Mouse (Mus musculus) gastrocnemius, postnatal 4 days (tissue): ENCODE measurements around the gene Pth1r. TPM values are rescaled to one million over a fixed set of nuclear protein-coding genes. Genes with fewer than 3 reads are reported as not detected.
A peak's percentile ranks its signal among the peaks of the same experiment; 100 is the strongest.

ENCODE experiments used
- DNase-seq, 2 experiments: peaks; one replicate each; pipeline ENCODE4 v3.0.0; 2021 to 2022; ENCODE audit warnings: low spot score in 2 of 2, mixed read lengths in 2 of 2
- total RNA-seq, 2 experiments: library from RNA; stranded (reverse); gene quantifications; 2 replicates each; pipeline ENCODE4 v1.2.3; 2021

Gene Pth1r
- total RNA-seq, 2 experiments from 2014 or later: 11.8 to 13.4 TPM

DNA sequence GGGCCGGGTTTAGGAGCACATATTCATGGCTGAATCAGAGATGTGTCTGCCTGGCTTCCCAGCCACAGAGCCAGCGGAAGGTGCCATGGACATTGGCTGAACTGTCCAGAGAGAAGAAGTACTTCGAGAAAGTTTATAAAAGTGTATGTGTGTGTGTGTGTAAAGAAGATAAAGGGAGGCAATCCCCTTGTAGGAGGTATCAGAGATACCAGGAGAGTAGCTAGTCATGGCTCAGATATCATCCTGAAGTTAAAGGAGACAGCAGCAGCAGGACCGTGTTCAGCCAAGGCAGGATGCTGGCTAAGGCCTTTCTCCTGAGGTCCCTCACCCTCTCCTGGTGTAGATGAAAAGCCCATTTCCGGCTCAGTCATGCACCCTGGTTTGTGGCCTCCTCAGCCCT, 4.5 kb upstream of the Pth1r start:
- DNase-seq: no peak

DNA sequence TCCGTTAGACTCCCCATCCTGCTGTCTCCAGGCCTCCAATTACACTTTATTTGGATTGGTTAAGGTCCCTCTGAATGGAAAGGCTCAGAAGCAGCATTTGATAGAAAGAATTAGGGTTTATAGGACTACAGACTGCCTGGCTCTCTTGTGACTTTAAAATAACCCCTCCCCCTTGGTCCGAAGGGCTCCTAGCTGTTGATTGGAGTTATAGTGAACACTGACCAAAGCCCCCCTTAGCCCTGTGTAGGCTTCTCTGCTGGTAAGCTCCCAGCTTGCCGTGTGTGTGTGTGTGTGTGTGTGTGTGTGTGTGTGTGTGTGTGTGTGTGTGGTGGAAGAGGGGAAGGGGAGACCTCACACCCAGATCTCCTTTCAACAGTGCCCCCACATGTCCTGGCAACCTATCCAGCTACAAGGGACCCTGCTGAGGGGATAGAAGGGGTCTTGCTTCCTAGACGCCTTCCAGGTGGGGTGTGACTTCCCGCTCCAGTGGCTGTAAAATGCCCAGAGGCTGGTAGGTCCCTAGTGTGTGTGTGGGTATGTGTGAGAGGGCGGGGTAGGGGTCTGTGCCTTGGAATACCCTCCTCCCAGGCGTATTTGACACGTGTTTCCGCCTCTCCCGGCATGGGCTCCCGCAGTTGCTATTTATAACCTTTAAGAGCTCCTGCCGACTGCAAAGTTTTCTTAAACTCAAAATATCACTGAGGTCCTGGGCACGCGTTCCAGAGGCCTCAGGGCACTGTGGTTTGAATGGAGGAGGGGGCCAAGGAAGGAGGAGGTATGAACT, 3.7 kb upstream of the Pth1r start:
- DNase-seq: no peak

DNA sequence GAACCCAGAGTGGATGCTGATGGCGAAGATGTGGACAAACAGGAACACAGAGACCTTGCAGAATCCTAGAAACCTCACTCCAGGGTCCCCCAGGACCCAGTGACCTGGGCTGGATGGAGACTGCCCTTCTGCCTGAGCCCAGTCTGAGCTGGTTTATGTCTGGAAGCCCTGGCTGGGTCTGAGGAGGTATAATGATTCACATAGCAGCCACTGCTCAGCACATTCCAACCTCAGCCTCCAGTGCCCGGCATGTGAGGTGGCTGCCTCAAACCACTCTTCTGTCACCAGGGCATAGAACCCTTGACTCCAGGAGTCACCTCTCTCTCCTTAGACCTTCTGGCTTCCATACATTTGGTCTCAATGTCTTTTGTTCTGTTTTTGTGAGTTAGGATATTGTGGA, 1.5 kb upstream of the Pth1r start:
- DNase-seq: no peak

DNA sequence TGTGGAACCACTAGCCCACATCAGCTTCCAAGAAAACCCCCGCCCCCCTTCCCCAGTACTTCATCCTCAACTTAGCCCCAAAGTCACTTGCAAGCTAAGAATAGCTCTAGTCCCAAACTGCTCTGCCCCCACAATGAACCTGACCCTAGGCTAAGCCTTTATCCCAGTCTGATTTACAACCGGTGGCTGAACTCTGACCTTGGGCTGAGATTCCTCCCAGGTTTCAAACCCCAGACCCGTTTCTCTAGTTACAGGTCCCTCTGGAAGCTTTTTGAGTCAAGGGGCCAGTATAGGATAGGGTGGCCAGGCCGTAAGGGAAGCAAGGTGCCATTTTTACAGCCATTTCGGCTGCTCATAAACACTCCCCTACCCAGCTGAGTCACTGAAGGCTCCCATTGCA, 707 bp downstream of the Pth1r start:
- no peak for DNase-seq

DNA sequence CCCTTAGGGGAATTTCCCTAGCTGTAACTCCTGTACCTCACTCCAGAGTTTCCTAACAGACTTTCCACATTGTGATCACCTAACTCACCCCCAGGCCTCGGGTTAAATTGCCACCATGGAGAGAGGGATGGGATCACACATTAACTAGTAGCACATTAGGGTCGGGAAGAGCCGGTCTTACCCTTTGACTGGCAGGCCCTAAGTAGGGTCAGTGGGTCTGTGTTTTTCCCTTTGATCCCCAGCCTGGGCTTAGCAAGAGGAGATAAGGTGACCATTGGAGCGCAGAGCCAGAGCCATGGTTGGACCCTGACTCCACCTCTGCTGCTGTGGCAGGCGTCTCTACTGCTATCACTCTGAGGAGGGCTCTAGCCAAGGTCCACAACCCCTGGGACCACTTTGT, 1.2 kb downstream of the Pth1r start:
- no peak for DNase-seq

DNA sequence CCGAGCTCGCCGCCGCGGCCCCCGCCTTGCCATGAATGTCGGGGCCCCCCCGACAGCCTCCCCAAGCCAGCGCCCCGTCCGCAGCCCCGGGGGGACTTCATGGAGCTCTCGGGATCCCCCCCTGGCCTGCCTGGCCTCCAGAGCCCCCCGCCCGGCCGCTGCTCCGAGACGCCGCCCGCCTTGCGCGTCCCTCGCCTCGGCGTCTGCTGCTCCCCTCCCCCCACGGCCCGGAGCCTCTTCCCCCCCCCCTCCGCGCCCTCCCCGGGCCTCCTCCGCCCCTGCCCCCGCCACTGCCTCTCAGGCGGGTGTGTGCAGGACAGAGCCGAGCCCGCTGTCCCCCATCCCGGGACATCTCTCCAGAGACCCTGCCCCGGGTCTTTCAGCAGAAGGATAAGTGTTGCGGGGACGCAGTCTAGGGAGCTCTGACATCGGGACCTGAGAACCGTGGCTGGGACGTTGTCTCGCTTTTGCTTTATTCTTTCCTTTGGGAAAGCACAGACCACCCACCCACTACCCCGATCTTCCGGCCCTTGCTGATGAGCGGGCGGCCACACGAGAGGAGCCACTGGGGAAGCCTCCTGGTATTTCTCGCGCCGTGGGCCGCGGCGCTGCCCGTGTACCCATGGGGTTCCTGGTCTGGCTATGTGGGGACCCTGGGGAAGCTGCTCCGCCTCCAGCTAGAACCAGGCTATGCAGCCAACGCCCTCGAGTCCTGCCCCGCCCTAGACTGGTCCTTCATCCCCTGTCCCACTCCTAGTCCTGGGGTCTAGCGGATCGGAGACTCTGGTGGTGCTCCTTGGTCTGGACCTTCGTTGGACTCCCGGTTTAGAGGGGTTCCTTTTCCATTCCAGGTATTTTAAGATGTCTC, 3.3 kb downstream of the Pth1r start:
- peak; percentile 44 to 62 for DNase-seq

DNA sequence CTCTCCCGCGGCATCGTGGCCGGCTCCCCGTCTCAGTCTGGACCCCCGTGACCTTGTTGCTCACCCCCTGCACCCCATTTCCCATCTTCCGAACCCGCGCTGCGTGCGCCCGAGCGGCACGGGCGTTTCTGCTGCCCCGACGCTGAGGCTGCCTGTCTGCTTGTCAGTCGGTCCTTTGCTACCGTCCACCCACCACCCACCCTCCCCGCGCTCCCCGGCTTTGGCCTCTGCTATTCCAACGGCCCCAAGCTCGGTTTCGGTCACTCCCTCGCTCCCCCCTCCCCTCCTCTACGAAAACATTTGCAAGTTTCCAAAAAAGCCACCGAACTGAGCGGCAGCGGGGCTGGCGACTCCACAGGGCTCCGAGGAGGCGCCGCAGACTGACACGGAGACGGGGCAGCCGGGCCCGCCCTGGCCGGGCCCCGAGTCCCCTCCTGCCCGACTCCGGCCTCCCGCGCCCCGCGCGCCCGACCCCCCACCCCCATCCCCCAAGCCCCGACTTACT, 3.9 kb downstream of the Pth1r start:
- DNase-seq: peak in 1 of 2 experiments; percentile 57

DNA sequence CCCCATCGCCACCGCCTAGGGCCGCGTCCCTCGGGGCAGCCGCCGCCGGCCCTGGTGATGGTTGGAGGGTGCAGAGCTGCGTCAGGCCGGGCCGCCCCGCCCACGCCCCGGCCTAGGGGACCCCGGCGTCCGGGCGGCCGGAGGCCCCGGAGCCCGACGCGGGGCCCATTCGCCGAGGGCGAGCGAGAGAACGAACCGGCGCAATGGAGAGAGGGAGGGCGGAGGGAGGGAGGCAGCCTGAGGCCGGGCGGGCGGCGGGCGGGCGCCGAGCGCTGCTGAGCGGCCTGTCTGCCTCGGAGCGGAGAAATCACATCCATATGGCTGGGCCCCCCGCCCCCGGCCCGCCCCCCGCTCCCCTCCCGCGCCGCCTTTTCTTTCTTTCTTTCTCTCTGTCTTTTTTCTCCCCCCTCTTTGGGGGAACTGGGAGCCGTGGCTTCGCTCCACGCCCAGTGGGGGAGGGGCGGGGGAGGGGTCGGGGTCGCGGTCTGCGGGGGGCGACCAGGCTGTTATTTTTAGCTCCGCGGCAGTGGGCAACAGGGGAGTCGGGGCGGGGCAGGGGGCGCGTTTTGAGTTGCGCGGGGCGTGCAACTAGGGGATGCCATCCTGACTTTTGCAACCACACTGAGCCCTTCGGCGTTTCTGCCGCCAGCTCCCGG, 4.5 kb downstream of the Pth1r start:
- peak in 1 of 2 experiments; percentile 39 for DNase-seq

DNA sequence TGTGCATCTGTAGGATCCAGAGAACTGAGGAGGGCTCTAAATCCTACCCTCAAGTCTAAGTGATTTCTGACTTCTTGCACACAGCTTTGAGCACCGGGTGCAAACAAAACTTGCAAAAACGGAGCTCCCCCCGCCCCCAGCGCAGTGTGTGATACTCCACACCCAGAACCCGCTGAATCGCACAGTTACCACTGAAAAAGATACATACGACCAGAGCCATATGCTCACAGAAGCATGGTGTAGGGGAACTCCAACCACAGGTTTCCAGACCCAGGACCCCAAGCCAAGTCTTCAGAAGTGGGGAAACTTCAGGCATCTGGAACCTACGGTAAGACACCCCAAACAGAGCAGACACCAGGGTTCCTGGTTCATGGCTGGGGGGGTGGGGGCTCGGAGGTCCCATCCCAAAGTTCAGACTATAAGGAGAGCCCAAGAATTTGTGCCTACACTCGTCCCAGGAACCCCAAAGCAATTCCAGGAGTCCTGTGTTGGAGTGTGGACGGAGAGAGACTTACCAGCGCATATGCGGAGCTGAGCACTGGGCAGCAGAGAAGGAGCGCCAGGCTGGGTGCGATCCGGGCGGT, 5.1 kb downstream of the Pth1r start, which contains the start of gene Myl3:
Gene Myl3 (plus strand): TSS at position 151 of the 584 bp plus-strand sequence.
- no peak for DNase-seq

DNA sequence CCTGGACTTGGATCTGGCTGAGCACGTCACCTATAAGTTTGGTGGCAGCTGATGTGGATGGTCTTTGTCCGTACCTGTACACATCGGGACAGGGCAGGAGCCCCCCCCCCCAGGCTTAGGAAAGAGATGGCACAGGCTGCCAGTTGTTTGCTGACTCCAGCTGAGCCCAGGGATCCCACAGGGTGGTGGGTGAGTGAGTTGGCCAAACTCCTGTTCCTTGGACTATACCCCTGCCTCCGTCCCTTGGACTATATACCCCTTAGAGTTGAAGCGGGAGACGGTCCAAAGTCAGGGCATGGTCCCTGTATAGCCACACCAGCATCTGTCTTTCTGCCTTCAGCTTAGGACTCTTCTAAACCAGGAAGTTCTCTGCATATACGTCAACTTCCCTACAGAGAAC, 7.0 kb downstream of the Pth1r start:
- DNase-seq: no peak

DNA sequence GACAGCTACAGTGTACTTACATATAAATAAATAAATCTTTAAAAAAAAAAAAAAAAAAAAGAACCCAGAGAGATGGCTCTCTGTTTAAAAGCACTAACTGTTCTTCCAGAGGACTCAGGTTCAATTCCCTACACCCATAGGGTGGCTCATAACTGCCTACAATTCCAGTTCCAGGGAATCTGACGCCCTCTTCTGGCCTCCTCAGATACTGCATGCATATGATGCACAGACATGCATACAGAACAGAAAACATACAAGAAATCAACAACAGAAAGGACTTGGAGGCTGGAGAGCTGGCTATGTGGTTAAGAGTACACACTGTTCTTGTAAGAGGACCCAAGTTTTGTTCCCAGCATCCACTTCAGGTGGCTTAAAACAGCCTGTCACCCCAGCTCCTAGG, 8.9 kb downstream of the Pth1r start:
- DNase-seq: no peak

DNA sequence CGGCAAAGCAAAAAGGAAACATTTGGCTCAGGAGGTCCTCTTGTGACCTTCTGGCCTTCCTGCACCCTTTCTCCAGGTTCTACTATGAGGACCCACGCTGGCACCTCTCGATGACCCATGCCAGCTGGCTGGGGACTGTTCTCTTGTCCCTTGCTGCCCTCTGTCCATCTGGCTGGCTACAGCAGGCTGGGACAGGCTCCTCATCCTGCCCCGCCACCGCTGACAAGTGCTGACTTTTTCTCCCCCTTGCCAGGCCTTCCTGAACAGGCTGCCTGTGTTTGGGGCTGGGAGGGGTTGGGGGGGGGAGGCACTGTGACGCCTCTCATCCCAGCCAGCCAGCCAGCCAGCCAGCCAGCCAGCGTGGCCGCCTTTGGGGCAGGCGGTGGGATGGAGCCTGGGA, 10.6 kb downstream of the Pth1r start:
- no peak for DNase-seq

DNA sequence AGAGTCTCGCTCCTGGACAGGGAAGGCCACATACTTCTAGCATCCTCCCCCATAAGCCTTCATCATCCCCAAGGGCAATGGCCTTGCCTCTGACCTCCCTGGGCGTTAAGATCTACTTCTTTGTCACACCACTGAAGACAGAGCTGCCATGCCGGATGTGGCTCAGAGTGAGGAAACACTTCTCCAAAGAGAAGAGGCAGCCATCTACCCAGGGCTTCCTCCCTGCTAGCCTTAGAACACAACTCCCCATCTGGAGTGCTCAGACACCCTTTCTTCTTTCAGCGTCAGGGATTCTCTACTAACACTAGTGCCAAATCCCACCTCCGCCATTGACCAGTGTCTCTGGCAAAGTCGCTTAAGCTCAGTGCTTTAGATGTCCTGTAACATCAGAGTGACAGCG, 12.8 kb downstream of the Pth1r start:
- no peak for DNase-seq

DNA sequence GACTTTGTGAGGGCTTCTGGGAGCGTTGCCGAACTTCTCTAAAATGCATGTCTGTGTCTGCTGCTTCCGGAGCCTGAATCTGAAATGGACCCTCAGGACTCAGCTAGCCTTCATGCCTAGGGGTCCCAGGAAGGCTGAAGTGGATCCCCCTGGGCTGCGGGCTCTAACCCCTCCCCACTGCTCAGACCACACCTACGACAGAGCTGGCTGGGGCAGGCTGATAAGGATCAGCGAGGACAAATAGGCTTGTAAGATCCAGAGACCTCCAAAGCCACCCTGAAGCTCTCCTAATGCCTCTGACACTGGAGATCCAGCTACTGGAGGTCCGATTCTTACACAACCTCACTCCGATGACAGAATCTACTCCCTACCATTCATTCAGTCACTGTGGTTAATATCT, 13.8 kb downstream of the Pth1r start:
- DNase-seq: no peak

DNA sequence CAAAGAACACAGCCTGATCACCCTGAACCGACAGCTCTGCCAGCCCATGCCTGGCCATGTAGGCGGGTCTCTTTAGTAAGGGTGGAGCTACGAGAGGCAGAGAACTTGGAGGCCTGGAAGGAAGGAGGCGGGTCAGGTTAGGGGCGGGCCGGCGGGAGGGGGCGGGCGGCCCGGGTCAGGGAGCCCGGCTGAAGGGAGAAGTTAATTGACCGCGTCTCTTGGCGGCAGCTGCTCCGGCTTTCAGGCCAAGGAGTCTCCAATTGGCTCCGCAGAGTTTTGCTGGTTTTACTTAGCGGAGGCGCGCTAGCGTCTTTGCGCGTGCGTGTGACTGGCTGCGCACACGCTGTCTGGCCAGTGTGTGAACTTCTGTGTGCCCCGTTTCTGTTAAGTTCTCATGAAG, 14.3 kb downstream of the Pth1r start:
- peak; percentile 65 to 81 for DNase-seq

DNA sequence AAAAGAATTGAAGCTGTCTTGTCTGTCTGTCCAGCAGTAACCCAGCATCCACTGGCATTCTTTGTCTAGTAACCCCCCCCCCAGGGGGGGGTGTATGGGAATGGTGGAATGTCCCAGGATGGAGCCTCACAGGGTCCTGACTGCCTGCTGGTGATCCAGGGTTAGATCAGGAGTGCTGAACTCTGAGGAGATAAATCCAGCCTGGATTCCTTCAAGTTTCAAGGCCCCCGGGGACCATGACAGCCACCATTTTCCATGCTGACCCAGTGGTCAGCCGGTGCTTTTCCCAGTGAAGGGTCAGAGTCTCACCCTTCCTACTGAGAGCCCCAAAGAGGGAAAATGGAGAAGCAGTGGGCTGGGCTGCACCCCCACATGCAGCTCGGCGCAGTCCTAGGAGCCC, 15.1 kb downstream of the Pth1r start:
- DNase-seq: no peak

DNA sequence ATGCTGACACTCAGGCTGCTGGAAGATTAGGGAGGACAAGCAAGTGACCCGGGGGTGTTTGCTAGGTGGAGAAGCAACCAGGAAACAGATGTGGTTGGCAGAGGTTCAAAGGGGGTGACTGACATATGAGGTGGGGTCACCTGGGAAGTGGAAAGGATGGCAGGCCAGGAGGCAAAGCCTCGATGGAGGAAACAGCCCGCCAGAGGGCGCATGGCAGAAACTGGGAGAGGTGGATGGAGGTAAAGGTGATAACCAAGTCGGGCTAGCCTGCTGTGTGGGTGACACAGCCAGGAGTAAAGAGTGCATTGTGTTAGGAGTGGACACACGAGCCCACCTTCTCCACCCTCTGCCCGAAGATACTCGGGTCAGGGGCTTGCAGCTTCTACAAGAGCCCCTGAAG, 17.1 kb downstream of the Pth1r start:
- no peak for DNase-seq

DNA sequence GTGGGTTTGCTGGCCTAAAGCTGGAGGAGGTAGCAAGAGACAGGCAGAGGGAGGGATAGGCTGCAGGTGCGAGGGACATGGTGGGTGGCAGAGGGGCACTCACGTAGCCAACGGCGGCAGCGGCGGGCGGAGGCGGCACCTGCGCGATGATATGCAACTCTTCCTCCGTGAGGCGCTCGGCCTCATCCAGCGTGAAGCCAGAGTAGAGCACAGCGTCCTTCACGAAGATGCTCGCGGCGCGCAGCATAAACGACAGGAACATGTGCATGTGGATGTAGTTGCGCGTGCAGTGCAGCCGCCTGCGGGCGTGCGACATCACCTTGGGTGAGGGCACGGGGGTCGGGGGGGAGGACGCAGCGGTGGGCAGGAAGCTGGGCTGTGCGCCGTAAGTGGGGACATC, 20.1 kb downstream of the Pth1r start:
- DNase-seq: no peak

DNA sequence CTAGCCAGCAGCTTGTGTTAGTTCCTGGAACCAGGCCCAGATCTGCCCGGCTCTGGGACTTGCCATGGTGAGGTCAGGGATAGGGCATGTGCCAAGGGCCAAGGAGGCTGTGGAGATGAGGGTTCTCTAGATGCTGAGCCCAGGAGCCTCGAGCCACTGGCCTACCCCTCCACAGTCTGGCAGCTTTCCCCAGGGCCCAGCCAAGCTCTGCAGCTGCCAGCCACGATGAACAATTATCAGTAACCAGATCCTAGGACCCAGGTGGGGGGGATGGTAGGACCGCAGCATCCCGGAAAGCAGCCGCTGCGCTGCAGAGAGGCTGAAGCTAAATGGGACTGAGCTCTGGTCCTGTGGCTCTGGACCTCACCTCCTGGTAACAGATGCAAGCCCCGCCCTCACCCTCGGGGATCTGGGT, 21.2 kb downstream of the Pth1r start:
- DNase-seq: peak in 1 of 2 experiments; percentile 55

DNA sequence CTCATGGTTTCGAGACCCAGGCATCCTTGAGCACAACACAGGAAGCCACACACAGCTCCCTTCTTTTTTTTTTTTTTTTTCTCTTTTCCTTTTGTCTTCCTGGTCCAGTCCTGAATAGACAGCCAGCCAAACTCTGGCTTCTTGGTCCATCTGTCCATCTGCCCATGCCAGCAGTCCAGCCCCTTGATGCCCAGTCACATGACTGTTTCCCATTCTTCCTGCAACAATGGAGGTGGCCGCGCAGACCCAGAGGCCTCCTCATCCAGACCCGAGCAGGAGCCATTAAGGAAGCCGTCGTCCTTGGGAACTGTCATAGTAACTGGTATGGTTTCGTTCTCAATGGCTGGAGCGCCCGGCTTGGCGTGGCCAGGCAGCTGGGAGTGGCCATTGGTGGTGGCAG, 24.9 kb downstream of the Pth1r start:
- no peak for DNase-seq

DNA sequence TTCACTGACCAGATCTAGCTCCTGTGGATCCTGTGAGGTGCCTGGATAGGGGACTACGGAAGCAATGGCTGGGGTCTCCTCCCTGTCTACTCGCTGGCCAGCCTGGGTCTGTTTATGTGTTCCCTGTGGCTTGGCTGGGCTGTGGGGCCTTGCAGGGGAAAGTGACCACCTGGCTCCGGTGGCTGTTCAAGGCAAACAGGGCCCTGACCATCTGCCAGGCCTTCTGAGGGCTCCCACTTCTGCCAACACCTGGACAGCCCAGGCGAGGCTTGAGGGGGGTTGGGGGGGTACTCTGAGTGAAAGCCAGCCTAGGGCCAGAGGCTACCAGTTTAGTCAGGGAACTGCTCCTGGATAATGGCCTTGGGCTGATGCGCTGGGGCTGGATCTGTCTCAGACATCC, 27.0 kb downstream of the Pth1r start:
- no peak for DNase-seq
